Mouse (Mus musculus) megakaryocyte, adult 5-6 weeks (primary cell): ENCODE results near the gene Trappc3. TPM values are rescaled to one million over a fixed set of nuclear protein-coding genes. Genes with fewer than 3 reads are reported as not detected.

ENCODE experiments used
- ATAC-seq: 2 replicates; pipeline ENCODE4 v1.8.0; 2016; ENCODE audit warnings: mild to moderate bottlenecking, inconsistent platforms; ENCODE audit not compliant: poor library complexity, severe bottlenecking
- total RNA-seq, 2 experiments: library from RNA; stranded (forward) in 1 of 2; stranded (reverse) in 1 of 2; fragments of 153-499, 151-499 nt in 1 of 2; fragments of 221-1000, 200-1000 nt in 1 of 2; gene quantifications; 2 replicates each; pipeline versions ENCODE4 v1.2.3 to v1.2.4; 2015 to 2017

The Trappc3 gene
- total RNA-seq, 2 experiments from 2014 or later = 40.9 to 58.6 TPM

GRCm38 (mm10) chr4:126250659-126251058, 11.5 kb upstream of the Trappc3 start:
- ATAC-seq = no peak

GRCm38 (mm10) chr4:126251655-126252254, 10.4 kb upstream of the Trappc3 start:
- peak; percentile 43 for ATAC-seq

GRCm38 (mm10) chr4:126252411-126253237, 9.5 kb upstream of the Trappc3 start:
- no peak for ATAC-seq

- no peak for ATAC-seq
These were observed 8.4 kb upstream of the Trappc3 start for GRCm38 (mm10) chr4:126253637-126254272.

GRCm38 (mm10) chr4:126254315-126255112, 7.6 kb upstream of the Trappc3 start:
- no peak for ATAC-seq

- 0 out of 2 replicates have a peak, but pooled peaks have one; percentile 9 for ATAC-seq
These were observed 6.8 kb upstream of the Trappc3 start for GRCm38 (mm10) chr4:126255113-126256001.

- ATAC-seq = peak; percentile 54
These were observed 5.9 kb upstream of the Trappc3 start, which contains the start of gene Map7d1 for GRCm38 (mm10) chr4:126256131-126256791. Map7d1 (minus strand) TSS chr4:126256343.

GRCm38 (mm10) chr4:126256967-126257881, 4.9 kb upstream of the Trappc3 start:
- ATAC-seq = no peak

- ATAC-seq = no peak
These were observed 3.1 kb upstream of the Trappc3 start for GRCm38 (mm10) chr4:126259063-126259462.

GRCm38 (mm10) chr4:126259523-126260160, 2.5 kb upstream of the Trappc3 start:
- peak; percentile 20 for ATAC-seq

GRCm38 (mm10) chr4:126260520-126261201, 1.5 kb upstream of the Trappc3 start:
- ATAC-seq = peak; percentile 54

- no peak for ATAC-seq
These were observed 859 bp upstream of the Trappc3 start for GRCm38 (mm10) chr4:126261266-126261665.

GRCm38 (mm10) chr4:126261675-126262074, 450 bp upstream of the Trappc3 start:
- ATAC-seq = no peak

- no peak for ATAC-seq
These were observed 7.2 kb downstream of the Trappc3 start for GRCm38 (mm10) chr4:126269292-126269691.

GRCm38 (mm10) chr4:126273753-126274152, 11.6 kb downstream of the Trappc3 start:
- ATAC-seq = no peak

GRCm38 (mm10) chr4:126275081-126275480, 13.0 kb downstream of the Trappc3 start:
- ATAC-seq = no peak

GRCm38 (mm10) chr4:126275681-126276131, 13.6 kb downstream of the Trappc3 start:
- ATAC-seq = no peak
